Mouse (Mus musculus) gastrocnemius, adult 18-20 months (tissue): ENCODE measurements around the gene Epo. TPM values are rescaled to one million over a fixed set of nuclear protein-coding genes. Genes with fewer than 3 reads are reported as not detected.

ENCODE experiments used
- DNase-seq: peaks from one replicate; pipeline ENCODE4 v3.0.0; 2021; ENCODE audit warnings: low spot score
- microRNA-seq: library from miRNA; unstranded; fragments of <30 nt; microRNA quantifications from one replicate; pipeline ENCODE4 v1.2.0, GENCODE M21; 2021
- total RNA-seq, 2 experiments: library from RNA; stranded (reverse); gene quantifications; 2 replicates each; pipeline ENCODE4 v1.2.3; 2021

The Epo gene
- total RNA-seq, 2 experiments from 2014 or later, result not detected

GRCm38 (mm10) chr5:137481897-137482296 is 51.1 kb downstream of the Epo start:
- DNase-seq, result no peak

DNA sequence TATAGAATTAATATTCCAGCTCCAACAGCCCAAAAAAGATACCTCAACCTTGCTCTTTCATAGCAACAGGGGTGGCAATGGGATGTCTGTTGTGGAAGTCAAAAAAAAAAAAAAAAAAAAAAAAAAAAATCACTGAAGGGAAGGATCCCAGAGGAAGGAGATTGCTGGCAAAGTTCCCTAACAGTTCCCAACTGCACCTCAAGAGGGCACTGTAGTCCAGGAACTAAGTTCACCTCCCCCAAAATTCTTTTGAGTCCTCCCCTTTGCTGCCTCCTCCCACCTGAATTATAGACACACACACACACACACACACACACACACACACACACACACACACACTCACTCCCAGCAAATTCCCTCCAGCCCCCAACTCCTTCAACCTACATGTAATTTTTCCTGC is 51.9 kb downstream of the Epo start:
- DNase-seq, result peak; percentile 84

GRCm38 (mm10) chr5:137476964-137477363 is 56.1 kb downstream of the Epo start, which contains the start of gene Zan:
Zan (minus strand) TSS chr5:137477064.
- no peak for DNase-seq

DNA sequence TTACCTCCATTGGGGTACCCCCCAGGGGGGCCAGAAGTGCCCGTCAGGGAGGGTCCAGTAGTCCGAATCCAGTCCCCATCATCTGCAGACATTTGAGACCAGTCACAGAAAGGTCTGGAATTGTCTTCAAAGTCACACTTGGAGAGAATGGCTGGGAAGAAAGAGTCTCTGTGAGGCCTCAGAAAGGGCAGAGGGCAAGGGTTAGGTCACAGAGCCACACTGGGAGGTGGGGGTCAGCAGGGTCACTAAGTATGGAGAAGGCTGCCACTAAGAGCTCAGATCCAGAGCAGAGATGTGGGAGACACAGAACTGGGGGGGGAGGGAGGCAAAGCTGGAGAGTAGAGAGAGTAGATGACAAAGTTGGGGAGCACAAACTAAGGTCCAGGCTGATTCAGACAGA is 58.7 kb downstream of the Epo start:
- no peak for DNase-seq

DNA sequence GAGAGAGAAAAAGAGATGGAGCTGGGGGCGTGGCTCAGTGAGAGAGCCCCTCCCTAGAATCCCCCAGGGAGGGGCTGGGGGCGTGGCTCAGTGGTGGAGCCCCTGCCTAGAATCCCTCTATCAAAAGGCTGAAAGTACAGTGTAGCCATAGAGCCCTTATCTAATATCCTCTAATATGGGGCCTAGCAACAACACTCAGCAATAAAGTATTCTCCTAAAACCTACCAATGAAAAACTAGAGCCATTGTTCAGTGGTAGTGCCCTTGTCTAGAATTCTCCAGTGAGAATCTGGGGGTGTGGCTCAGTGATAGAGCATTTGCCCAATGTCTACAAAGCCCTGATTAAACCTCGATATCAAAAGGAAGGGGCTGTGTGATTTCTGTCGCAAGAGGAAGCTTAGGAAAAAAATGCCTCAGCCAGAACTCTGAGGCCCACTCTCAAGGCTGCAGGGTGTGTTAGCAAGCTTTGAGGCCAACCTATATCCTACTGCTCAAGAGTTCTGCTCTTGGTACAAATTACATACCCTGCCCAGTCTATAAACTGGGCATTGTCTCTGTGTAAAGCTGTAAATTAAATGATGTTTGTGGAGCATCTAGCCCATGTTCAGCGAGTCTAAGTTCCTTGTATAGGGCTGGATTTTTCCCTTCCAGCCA is 60.7 kb downstream of the Epo start:
- DNase-seq, result no peak

GRCm38 (mm10) chr5:137466946-137467345 is 66.1 kb downstream of the Epo start:
- DNase-seq, result no peak

GRCm38 (mm10) chr5:137465049-137465448 is 68.0 kb downstream of the Epo start:
- no peak for DNase-seq

GRCm38 (mm10) chr5:137455866-137456591 is 77.0 kb downstream of the Epo start:
- no peak for DNase-seq

- no peak for DNase-seq
These were observed 77.8 kb downstream of the Epo start for GRCm38 (mm10) chr5:137455206-137455605.

DNA sequence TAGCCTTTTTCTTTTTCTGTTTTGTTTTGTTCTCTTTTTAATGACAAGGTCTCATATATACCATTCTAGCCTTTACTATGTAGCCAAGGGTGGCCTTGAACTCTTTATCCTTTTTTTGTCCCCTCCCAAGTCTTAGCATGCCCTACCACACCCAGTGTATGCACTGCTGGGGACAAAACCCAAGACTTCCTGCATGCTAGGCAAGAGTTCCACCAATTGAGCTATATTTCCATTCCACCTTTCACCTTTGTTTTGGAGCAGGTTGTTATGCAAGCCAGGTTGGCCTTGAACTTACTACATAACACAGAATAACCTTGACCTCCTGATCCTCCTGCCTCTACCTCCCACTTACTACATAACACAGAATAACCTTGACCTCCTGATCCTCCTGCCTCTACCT is 87.5 kb downstream of the Epo start:
- DNase-seq, result no peak

GRCm38 (mm10) chr5:137440216-137440855 is 92.7 kb downstream of the Epo start:
- no peak for DNase-seq

DNA sequence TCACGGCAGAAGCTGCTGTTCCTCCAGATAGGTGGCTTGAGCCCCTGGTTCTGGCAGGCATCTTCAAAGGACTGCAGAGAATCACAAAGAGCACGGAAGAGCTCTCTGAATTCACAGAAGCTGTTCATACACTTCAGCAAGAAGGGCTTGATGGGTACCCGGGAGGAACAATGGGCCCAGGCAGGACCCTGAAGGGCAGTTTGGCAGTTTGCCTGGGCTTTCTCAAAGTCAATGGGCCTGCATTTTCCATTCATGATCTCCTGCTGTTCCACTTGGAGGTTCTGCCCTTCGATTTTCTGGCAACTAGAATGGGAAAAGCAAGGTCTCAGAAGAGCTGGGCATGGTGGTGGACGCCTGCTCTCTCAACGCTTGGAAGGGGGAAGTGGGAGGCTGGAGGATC is 99.2 kb downstream of the Epo start:
- DNase-seq, result no peak

Small RNA genes lying within 50 kb of the gene (microRNA-seq; reads per million reads assigned to microRNA genes)
- not detected for gene Mir6418

Other genes starting within 250 kb of the Epo start
- gene Ache, start 245.7 kb downstream of the Epo start, total RNA-seq, result 10 to 100 TPM; 25.0 to 27.7 TPM
- 10 to 100 TPM; 19.1 to 20.8 TPM for gene Ufsp1, start 238.6 kb downstream of the Epo start, total RNA-seq
- 10 to 100 TPM; 29.6 to 40.8 TPM for gene Srrt, start 225.6 kb downstream of the Epo start, total RNA-seq
- gene Trip6, start 218.8 kb downstream of the Epo start, total RNA-seq, result 1 to 10 TPM; 2.2 to 4.4 TPM
- 1 to 10 TPM; 2.0 to 2.2 TPM for gene Slc12a9, start 199.6 kb downstream of the Epo start, total RNA-seq
- 10 to 100 TPM in 1 of 2 experiments, 1 to 10 TPM in 1; 8.2 to 14.4 TPM for gene Ephb4, start 183.1 kb downstream of the Epo start, total RNA-seq
- gene Zan, start 56.2 kb downstream of the Epo start, total RNA-seq, result under 1 TPM in 1 of 2 experiments, not detected in 1; 0.07 TPM
- 10 to 100 TPM in 1 of 2 experiments, 1 to 10 TPM in 1; 8.9 to 10.8 TPM for gene Pop7, start 30.7 kb downstream of the Epo start, total RNA-seq
- gene Gigyf1, start 14.7 kb downstream of the Epo start, total RNA-seq, result 10 to 100 TPM; 19.9 to 23.5 TPM
- gene Gnb2, start 268 bp upstream of the Epo start, total RNA-seq, result 100 to 1,000 TPM; 111 to 134 TPM
- not detected for gene Actl6b, start 20.3 kb upstream of the Epo start, total RNA-seq
- under 1 TPM in 1 of 2 experiments, not detected in 1; 0.36 TPM for gene Tfr2, start 36.6 kb upstream of the Epo start, total RNA-seq
- gene Mospd3, start 67.8 kb upstream of the Epo start, total RNA-seq, result 1 to 10 TPM; 8.8 to 8.9 TPM
- 10 to 100 TPM; 31.2 to 44.1 TPM for gene Pcolce, start 80.5 kb upstream of the Epo start, total RNA-seq
- gene Fbxo24, start 95.8 kb upstream of the Epo start, total RNA-seq, result under 1 TPM in 1 of 2 experiments, not detected in 1; 0.21 TPM
- 10 to 100 TPM; 15.0 to 18.0 TPM for gene Lrch4, start 95.9 kb upstream of the Epo start, total RNA-seq
- 1 to 10 TPM; 1.0 to 2.2 TPM for gene Gm20605, start 95.9 kb upstream of the Epo start, total RNA-seq
- gene Sap25, start 108.1 kb upstream of the Epo start, total RNA-seq, result 1 to 10 TPM; 2.6 to 3.0 TPM
- gene Irs3, start 112.5 kb upstream of the Epo start, total RNA-seq, result under 1 TPM; 0.59 to 0.90 TPM
- gene Agfg2, start 151.5 kb upstream of the Epo start, total RNA-seq, result 1 to 10 TPM; 5.9 to 7.5 TPM
- gene Nyap1, start 208.4 kb upstream of the Epo start, total RNA-seq, result under 1 TPM; 0.21 to 0.28 TPM
- 10 to 100 TPM; 53.0 to 68.0 TPM for gene Tsc22d4, start 212.5 kb upstream of the Epo start, total RNA-seq
- gene Ppp1r35, start 245.6 kb upstream of the Epo start, total RNA-seq, result 1 to 10 TPM; 6.2 to 7.7 TPM